Mouse (Mus musculus): ENCODE measurements around the gene Ccdc130. TPM values are rescaled to one million over a fixed set of nuclear protein-coding genes. Genes with fewer than 3 reads are reported as not detected.

The Ccdc130 gene
- total RNA-seq, 2 experiments from 2014 or later, result 24.6 to 26.0 TPM

GRCm38 (mm10) chr8:84208381-84209380, 61.5 kb downstream of the Ccdc130 start:
- no peak for DNase-seq (ENCODE audit: low spot score in 2 of 2)
- intact Hi-C loops (cut with DNase I), result no loop called here

GRCm38 (mm10) chr8:84207811-84208210, 62.4 kb downstream of the Ccdc130 start:
- no peak for DNase-seq (ENCODE audit: low spot score in 2 of 2)
- intact Hi-C loops (cut with DNase I), result no loop called here

Small RNA genes within 50 kb of the gene (microRNA-seq; reads per million reads assigned to microRNA genes)
- 7,284 to 7,326 reads per million in 2 experiments for gene Mir23a
- 0 reads per million in 2 experiments for gene Mir24-2
- gene Mir27a, result 87.3 to 103 reads per million in 2 experiments
- gene Mir3074-2, result 0 reads per million in 2 experiments

Other genes with a start within 250 kb of the Ccdc130 start
- gene Palm3, start 248.9 kb downstream of the Ccdc130 start, total RNA-seq (2021), result 1 to 10 TPM; 3.5 to 3.8 TPM
- 1 to 10 TPM in 1 of 2 experiments, under 1 TPM in 1; 0.63 to 1.4 TPM for gene Il27ra, start 227.8 kb downstream of the Ccdc130 start, total RNA-seq (2021)
- gene Rln3, start 225.4 kb downstream of the Ccdc130 start, total RNA-seq (2021), result not detected
- gene Gm10643, start 205.2 kb downstream of the Ccdc130 start, total RNA-seq (2021), result 1 to 10 TPM; 3.9 to 4.0 TPM
- 10 to 100 TPM; 18.5 to 21.1 TPM for gene Rfx1, start 203.5 kb downstream of the Ccdc130 start, total RNA-seq (2021)
- 10 to 100 TPM; 21.2 to 21.5 TPM for gene Dcaf15, start 165.6 kb downstream of the Ccdc130 start, total RNA-seq (2021)
- gene Podnl1, start 144.4 kb downstream of the Ccdc130 start, total RNA-seq (2021), result not detected
- gene Cc2d1a, start 122.4 kb downstream of the Ccdc130 start, total RNA-seq (2021), result 10 to 100 TPM; 56.4 to 58.3 TPM
- gene 4930432K21Rik, start 122.4 kb downstream of the Ccdc130 start, total RNA-seq (2021), result 1 to 10 TPM; 1.5 to 3.5 TPM
- gene Nanos3, start 85.2 kb downstream of the Ccdc130 start, total RNA-seq (2021), result 1 to 10 TPM; 2.7 to 4.6 TPM
- gene Zswim4, start 33.3 kb downstream of the Ccdc130 start, total RNA-seq (2021), result 10 to 100 TPM; 14.1 to 15.0 TPM
- gene D8Ertd738e, start 20.7 kb downstream of the Ccdc130 start, total RNA-seq (2021), result 100 to 1,000 TPM; 140 to 144 TPM
- gene Mri1, start 13.1 kb downstream of the Ccdc130 start, total RNA-seq (2021), result 10 to 100 TPM; 18.4 to 21.8 TPM
- 100 to 1,000 TPM; 288 to 326 TPM for gene Cacna1a, start 118.1 kb upstream of the Ccdc130 start, total RNA-seq (2021)

All from left cerebral cortex, postnatal 14 days (tissue).